Mouse (Mus musculus): Measurements from ENCODE around the gene Hmgb1.

GRCm38 (mm10) chr5:149123795-149124194, 60.5 kb downstream of the Hmgb1 start:
- TF ChIP-seq CTCF (IDR thresholded peaks at IDR 0.05; ENCODE audit: low read depth, low read length) (no peak), POLR2A (IDR thresholded peaks at IDR 0.05; ENCODE audit: extremely low read depth, insufficient read depth, low read length) (no peak)
